Mouse (Mus musculus): ENCODE measurements around the gene Tspan14.
A peak's percentile ranks its signal among the peaks of the same experiment; 100 is the strongest.

Tspan14 gene

DNA sequence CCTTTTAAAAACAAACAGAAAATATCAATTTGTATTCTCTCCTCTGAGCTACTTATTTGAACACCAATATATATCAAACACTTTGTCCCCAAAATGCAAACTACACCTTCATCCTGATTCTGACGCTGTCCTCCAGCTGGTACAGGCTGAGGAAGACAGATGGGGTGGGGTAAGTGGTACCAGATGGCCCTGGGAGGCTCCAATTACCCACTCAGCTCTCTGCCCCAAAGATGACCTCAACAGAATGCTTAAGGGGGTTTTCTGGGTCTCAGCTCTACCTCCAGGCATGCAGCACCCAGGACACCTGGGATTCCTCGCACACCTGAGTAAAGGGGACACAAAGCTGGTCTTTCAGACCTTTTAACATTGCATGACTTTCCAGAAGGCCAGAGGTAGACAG, 13.9 kb downstream of the Tspan14 start:
- peak; percentile 64 for DNase-seq (ENCODE audit: low read depth, low spot score)

DNA sequence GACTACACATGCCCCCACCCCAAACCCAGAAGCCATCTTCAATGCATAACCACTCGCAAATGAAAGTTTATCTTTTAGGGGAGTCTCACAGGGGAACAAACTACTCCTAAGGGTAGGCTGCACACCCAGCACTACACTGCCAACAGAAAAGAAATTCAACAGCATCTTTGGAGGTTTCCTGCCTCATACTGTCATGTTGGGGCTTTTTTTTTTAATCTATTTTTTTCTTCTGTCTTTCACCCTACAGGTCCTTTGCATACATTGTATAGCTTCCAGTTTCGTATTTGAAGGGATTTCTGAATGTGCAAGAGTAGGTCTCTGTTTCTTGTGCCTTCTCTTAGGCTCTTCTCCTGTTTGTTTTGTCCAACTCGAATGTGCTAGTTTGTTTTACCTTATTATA, 14.3 kb downstream of the Tspan14 start:
- no peak for DNase-seq (ENCODE audit: low read depth, low spot score)

DNA sequence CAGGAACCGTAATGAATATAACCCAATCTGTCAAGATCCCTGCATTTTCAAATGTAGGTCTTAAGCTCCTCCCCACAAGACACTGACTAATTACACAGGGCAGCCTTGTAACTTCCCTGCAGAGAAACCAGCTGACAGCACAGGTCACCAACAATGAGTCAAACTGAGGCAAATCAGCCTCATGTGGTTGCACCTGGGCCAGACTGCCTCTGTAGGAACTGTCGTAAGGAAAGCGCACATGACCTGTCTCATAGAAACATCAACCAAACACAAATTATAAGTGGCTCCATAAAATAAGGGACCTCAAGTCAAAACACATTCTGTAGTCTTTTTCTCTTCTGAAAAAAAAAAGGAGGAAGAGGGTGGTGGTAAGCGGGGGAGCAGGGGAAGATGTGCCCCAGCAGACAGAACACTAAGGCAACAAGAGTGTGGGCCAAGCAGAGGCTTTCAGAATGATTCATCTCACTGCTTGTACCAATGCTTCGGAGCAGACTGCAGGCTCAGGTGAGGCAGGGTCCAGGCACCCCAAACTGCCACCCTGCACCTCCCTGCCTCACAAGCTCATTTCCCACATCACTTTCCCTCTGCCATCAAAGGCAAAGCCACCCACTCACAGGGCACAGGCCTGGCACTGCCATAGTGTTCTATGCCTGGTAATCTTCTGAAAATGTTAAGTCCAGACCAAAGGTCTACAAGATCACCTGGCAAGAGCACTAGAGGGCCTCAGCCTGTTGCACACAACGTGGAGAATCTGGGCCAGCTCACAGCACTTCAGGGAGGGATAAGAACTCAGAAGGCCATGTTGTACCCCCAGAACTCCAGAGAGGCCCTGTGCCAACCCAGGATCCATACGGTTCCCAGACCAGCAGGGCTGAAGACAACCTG, 16.6 kb downstream of the Tspan14 start:
- DNase-seq (ENCODE audit: low read depth, low spot score): no peak

DNA sequence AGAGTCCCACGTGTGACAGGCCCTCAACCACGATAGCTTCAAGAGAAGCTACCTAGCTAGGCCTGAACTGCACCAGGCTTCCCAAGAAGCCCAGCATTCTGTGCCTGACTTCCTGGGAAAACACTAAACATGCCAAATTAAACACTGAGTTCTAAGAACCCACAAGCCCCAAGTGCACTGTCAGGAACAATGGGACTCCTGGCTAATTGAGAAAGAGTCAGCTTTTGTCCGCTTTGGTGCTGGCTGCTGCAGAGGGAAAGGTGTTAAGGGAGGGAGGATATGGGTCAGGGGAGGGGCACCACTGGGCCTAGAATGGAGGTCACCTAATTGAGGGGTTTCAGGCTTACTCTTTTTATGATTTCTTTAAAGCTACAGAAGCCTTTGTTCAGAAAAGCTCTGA, 17.6 kb downstream of the Tspan14 start:
- DNase-seq (ENCODE audit: low read depth, low spot score): no peak

DNA sequence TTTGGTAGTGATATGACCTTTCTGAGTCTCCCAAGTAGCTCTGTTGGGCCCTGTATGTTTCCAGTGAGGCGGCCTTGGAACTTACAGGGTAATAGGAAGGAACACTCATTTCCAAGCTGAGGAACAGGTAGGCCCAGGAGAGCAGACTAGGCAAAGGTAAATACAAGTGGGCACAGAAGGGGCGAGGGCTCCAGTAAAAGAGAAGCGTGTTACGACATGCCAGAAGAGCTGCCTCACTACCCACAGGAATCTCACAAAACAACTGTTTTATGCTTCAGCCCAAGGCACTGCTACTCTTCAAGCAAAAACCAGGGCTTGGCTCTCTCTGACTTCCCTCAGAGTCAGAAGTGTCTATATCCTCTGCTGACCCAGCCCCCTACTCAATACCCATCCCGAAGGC, 18.1 kb downstream of the Tspan14 start:
- no peak for DNase-seq (ENCODE audit: low read depth, low spot score)

DNA sequence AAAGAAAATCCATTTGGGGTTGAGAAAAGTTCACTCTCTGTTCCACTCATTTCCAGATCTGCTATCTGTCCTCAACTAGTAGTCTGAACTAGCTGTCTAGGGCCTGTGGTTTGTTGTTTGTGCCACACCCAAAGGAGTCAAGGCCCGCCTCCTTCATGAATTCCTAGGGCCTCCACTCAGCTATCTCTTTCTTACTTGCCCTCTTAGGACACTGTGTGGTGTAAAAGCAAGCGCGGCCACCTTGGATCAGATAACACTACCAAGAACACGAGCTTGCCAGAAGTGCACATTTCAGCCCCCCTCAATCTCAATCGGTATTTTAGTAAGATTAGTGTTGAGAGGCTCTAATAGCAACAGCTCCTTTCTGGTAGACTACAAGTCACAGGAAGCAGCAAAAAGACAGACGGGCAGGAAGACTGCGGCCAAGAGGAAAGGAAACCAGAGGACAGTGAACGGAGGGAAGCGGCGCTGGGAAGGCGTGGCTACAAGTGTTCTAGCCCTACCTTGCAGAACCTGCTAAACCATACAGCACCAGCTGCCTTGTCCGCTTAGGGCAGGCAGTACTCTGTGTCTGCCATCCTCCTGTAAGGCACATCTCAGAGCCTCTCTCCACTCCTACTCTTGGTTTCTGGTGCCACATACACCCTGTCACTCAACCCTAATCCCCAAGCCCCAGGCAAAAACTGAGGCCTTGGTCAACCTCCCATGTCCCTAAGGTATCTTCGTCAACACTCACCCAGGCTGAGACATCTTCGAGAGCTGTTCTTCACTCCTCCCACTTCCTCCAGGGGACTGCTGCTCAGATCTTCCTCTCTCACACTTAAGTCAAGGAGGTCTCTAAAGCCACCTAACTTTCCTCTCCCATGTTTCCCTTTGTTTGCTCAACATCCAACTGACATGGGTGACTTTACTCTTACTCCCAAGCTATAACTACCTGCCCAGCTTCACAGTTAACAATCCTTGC, 18.9 kb downstream of the Tspan14 start:
- no peak for DNase-seq (ENCODE audit: low read depth, low spot score)

DNA sequence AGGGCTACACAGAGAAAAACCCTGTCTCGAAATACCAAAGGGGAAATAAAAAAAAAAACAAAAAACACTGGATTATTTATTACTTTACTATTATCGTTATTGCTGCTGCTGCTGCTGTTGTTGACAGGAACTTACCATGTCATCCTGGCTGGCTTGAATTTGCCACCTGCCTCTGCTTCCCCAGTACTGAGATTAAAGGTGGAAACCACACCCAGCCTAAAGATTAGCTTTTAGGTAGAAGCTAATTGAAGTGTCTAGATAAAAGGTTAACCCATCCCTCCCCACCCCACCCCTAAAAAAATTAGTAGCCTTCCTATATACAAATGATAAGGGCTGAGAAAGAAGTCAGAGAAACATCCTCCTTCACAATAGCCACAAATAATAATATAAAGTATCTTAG, 22.8 kb downstream of the Tspan14 start:
- DNase-seq (ENCODE audit: low read depth, low spot score): no peak

DNA sequence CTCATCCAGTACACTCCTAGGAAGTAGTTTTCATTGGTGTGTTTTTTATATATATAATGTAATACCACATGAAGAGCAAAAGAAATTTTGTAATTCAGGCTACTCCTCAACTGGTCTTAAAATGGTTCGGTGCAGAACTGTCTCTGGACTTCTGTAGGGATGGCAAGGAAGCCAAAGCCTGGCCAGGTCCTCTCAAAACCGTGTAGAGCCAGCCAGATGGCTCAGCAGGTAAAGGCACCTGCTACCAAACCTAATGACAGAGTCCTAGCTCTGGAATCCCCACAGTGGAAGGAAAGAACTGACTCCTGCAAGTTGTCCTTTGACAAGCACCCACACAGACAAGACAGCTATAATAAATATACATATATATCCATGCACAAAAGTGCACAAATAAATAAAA, 24.2 kb downstream of the Tspan14 start:
- DNase-seq (ENCODE audit: low read depth, low spot score): no peak

DNA sequence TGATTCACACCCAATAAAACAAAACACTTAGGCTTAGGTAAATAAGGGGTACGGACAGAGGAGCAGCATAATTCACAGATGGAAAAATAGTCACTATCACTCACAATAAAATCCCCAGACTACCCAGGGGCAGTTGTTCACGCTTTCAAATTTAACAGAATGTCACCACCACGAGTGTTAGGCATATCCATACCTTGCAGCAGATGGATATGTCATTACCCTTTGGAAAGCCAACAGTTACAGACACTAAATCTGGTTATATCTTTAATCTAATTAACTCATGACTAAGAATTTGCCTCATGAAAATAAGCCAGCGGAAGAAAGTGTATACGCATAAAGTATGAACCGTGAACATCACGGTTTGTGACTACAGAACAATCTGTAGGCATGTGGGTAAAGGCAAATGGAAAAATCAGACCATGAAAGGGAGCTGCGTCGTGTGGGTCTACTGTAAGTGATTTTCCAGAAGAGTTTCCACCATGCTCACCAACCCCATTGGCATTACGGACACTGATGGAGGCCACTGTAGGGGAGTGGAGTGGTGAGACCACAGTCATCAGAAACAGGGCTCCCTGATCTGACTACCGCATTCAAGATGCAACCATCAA, 28.1 kb downstream of the Tspan14 start:
- DNase-seq (ENCODE audit: low read depth, low spot score): no peak

DNA sequence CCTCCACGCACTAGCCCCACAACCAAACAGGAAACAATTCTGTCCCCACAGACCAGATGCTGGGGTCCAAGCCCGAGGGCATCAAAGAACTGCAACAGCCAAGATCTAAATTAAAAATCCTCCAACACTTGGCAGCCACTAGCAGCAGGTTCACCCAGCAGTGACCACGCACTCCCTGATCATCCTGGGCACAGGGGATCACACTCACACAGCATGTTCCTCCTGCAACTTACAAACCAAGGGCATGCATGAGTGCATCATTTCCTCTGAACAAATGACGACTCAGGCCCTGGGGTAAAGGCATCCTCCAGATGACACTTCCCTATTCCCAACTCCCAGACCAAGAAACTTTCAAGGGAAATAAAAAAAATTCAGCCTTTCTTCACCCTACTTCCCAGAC, 29.6 kb downstream of the Tspan14 start:
- DNase-seq (ENCODE audit: low read depth, low spot score): no peak

DNA sequence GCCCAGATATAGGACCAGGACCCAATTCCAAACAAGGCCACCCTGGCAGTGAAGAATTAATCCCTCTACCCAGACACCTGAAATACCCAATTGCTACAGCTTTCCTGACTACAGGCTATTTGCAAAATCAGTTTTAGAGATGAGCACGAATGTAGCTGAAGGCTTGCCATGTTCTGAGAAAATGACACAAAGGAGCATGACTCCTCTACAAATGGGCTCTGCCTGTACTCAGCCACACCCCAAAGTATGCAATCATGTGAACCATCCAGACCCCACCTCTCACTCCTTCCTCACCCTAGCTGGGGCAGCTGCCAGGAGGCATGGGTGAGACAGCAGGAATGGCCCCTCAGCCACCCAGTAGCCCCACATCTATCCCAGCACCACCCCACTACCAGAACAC, 31.1 kb downstream of the Tspan14 start:
- no peak for DNase-seq (ENCODE audit: low read depth, low spot score)

DNA sequence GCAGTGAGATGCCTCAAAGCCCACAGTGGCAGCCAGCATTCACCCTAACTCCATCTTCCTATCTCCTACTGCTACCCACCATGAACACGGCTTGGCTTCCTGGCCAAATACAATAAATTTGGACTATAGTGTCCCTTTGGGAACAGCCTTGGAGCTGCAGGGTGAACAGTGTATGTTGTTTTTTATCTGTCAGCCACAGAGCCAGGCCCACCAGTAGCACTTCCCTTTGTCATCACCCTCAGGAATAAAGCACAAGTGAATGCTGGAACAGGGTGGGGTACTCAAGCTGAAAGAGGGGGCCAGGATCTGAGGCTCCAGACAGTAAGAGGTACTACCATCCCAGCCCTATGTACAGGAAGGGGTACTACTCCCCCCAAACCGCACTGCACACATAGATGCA, 31.6 kb downstream of the Tspan14 start:
- DNase-seq (ENCODE audit: low read depth, low spot score): no peak

DNA sequence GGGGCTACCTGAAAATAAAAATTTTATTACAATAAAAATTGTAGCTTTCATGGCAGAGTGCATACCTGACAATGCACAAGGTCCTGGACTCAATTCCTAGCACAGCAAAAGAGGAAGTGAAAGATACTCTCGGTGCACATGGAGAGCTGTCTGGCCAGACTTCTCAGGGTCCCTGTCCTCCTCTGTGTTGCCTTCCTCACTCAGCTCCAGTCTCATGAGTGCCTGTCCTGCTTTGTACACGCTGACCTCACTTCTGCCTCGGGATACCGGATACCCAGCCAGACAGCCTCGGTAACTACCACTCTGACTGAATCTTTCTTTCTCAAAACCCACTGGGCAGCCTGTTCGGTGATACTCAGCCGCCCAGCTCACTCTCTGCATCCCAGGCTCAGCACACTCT, 33.3 kb downstream of the Tspan14 start:
- no peak for DNase-seq (ENCODE audit: low read depth, low spot score)

DNA sequence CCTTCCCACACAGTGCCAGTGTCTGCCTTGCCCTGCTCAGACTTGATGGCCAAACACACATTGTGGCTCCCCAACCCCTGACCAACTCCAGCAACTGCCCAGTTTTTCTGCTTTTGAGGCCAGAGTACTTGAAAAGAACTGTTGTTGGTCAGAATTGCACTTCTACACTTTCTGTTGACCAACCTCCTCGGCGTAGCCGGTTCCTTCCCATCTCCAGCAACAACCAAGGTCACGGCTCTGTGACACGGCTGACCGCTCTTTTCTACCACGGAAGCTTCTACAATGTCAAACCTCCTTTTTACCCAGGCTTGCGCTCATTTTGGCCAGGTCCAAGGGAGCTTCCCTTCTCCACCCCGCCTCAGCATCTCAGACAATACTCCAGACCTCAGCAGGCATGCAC, 34.4 kb downstream of the Tspan14 start:
- no peak for DNase-seq (ENCODE audit: low read depth, low spot score)

DNA sequence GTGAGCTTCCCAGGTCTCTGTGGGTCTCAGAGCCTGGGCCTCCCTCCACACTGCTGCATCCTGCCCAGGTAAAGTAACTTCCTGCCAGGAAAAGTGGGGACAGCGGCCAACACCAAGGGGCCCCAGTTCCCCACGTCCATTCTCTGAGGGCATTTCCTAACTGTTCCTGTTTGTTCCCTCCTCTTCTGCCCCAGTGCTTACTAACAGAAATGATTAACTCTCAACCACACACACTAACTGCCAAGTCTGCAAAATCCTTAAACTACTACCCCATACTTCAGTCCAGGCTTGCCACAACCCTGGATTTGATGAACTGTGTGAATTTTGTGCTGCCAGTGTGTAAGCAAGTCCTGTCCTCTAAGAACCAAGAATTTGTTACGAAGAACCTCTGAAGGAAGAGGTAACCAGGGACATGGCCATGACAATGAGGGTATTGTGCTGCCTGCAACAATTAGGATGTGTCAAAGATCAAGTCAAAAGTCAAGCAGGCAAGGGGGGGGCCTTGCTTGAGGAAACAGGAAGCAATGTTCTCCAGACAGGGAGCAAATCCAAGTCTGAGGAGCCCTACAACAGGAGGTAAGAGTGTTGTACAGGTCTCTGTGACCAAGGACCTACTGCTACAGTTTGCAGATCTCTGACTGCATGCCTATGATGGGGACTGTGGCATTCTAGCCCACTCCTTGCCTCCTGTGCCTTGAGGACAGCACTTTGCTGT, 35.3 kb downstream of the Tspan14 start:
- no peak for DNase-seq (ENCODE audit: low read depth, low spot score)

DNA sequence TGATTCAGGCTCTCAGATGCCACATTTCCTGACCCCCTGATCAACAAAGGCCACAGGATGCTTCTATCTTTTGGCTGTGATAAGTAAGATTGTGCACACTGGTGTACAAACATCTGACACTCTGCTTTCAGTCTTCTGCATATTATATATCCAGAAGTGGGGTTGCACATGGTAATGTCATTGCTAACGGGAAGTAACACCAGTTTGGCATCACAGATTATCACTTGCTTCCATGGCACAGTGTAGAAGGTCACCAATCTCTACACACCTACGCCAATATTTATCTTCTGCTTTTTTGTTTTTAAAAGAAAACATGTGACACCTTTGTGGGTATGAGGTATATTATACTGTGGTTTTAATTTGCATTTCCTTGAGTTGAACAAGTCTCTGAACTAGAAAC, 36.7 kb downstream of the Tspan14 start:
- no peak for DNase-seq (ENCODE audit: low read depth, low spot score)

DNA sequence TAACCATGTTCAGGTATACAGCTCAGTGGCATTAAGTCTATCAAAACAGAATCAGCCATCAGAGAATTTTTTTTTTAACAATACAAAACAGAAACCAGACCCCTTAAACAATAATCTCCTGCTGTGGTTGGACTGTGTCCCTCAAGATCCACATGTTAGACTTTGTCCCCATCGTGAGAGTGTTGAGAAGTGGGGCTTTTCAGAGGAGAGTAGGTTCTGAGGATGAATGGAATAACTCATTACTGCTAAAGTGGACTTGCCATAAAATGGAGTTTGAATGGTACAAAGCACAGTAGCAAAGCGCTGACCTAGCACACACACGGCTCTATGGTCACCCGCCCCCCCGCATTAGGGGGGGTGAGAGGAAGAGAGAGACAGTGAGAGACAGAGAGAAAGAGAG, 37.7 kb downstream of the Tspan14 start:
- DNase-seq (ENCODE audit: low read depth, low spot score): no peak

DNA sequence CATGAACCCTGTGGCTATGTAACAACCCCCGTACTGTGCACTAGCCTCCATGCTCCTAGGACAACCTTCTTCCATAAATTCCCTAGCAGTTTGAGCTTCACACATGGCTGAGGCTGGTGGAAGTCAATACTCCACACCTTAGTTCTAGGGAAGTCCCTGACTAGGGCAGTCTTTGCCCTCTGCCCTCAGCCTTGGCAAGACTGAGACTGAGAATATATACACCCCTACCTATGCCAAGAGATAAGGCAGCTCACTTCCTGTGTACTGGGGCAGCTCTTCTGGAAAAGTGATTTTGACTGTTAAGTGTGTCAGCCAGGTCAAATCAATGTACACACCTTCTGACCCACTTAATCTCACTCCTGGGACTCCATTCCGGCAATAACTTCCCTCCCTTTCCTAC, 39.6 kb downstream of the Tspan14 start:
- DNase-seq (ENCODE audit: low read depth, low spot score): no peak

DNA sequence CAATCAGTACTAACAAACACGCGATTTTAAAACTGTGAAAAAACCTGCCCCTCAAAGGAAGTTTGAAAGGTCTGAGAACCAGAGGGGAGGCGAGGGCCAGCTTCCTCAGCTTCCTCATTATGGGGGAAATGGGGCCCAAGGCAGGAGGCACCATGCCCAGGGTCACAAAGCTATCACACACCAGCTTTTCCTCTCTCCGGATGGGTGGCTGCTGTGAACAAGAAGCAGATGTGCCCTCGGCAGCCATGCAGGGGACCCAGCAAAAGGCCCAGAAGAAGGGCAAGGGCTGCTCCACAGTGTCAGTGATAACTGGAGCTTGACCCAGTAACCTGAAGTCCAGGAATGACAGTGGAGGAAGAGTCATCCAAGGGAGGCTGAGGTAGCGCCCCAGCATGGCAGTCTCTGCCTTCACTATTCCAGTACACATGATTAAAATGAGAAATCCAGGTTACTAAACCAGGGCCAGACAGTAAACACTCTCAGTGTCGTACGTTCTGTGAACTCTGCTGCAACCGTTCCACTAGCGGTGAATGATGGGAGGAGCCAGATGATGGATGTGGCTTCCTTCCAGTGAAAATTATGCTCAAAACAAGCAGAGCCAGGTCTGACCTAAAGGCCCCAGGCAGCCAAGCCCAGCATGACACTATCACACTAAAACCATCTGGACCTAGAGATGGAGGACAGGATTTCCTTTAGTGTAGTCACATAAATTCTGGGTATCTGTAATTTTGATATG, 42.1 kb downstream of the Tspan14 start:
- DNase-seq (ENCODE audit: low read depth, low spot score): peak; percentile 34

DNA sequence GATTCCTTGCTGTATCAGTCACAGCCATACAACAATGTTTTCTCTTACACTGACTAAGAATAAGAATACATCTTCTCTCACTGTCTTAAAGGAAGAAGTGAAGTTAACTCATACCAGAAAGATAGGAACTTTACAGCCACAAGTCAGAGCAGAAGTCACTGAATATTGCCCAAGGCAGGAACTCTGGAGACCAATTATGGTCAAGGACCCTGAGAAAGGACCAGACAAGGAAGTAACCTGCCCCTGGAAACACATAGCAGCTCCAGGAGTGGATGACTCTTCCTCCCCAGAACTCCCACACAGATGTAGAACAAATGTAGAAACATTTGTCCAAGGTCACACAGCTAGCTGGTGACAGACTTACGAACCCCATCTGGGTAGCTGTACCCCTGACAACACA, 45.4 kb downstream of the Tspan14 start:
- no peak for DNase-seq (ENCODE audit: low read depth, low spot score)

DNA sequence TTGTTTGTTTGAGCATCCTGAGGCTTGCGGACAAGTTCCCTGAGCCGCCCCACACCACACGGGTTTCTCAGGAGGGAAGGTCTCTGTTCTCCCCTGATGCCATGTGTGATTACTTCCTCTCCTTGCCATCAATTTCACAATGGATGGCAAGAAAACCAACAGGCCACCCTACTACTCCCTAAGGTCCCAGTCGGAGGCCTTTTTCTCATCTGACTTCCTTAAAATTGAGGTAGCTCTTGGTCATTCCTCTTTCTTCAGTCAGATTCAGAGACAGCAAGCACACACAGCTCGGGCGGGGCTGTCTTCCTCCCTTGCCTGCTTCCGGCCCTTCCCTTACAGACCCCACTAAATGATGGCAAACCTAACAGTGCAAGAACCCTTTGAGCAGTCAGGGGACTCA, 47.1 kb downstream of the Tspan14 start:
- DNase-seq (ENCODE audit: low read depth, low spot score): no peak

Measured in forelimb bud, embryonic 11.5 days (tissue).